Mouse (Mus musculus) erythroblast, embryonic 14.5 days (primary cell): ENCODE measurements around the gene Habp2. TPM values are rescaled to one million over a fixed set of nuclear protein-coding genes. Genes with fewer than 3 reads are reported as not detected.

Source experiments
- H3K27me3 ChIP-seq: 2 replicates; pipeline ENCODE4 v1.6.1; 2012; ENCODE audit warnings: inconsistent platforms; ENCODE audit not compliant: control insufficient read depth
- H3K36me3 ChIP-seq: 2 replicates; pipeline ENCODE4 v1.6.1; 2012; ENCODE audit warnings: mild to moderate bottlenecking, inconsistent platforms; ENCODE audit not compliant: control insufficient read depth
- H3K4me1 ChIP-seq: 2 replicates; pipeline ENCODE4 v1.6.1; 2012; ENCODE audit warnings: inconsistent platforms; ENCODE audit not compliant: control insufficient read depth
- H3K4me3 ChIP-seq: replicated peaks from 2 replicates; pipeline ENCODE3; 2012; ENCODE audit warnings: moderate library complexity, mild to moderate bottlenecking, inconsistent platforms
- H3K9me3 ChIP-seq: 2 replicates; pipeline ENCODE4 v1.6.1; 2012; ENCODE audit warnings: low read length, inconsistent platforms, mixed read lengths; ENCODE audit not compliant: control insufficient read depth
- GATA1 ChIP-seq: IDR thresholded peaks from 2 replicates; pipeline ENCODE4 v1.6.1; 2012; ENCODE audit warnings: low read length, inconsistent platforms, mixed read lengths
- TAL1 ChIP-seq: IDR thresholded peaks from 3 replicates; pipeline ENCODE4 v1.6.1; 2012; ENCODE audit warnings: low read length, inconsistent platforms, mixed read lengths
- polyA plus RNA-seq: library from polyadenylated mRNA; stranded (reverse); fragments of >175 nt; gene quantifications from 2 replicates; pipeline ENCODE4 v1.2.3, GENCODE M21; 2012

The Habp2 gene
- polyA plus RNA-seq, 1 experiment: 0.41 TPM

GRCm38 (mm10) chr19:56366168-56366567, 79.2 kb downstream of the Habp2 start:
- Histone ChIP-seq H3K4me3 (no peak overlapping the region), H3K36me3 (no peaks in the 10 kb centered on the region), H3K27me3 (no peaks in the 10 kb centered on the region), H3K4me1 (no peaks in the 10 kb centered on the region), H3K9me3 (no peaks in the 10 kb centered on the region)
- TF ChIP-seq GATA1: no peak
- TF ChIP-seq TAL1: no peak

GRCm38 (mm10) chr19:56366625-56367024, 79.7 kb downstream of the Habp2 start:
- TF ChIP-seq GATA1 (no peak), TAL1 (no peak)
- no peaks in the 10 kb centered on the region for H3K4me1 ChIP-seq
- H3K4me3 ChIP-seq: no peak overlapping the region
- no peaks in the 10 kb centered on the region for H3K9me3 ChIP-seq
- no peaks in the 10 kb centered on the region for H3K36me3 ChIP-seq
- no peaks in the 10 kb centered on the region for H3K27me3 ChIP-seq

- no peaks in the 10 kb centered on the region for H3K9me3 ChIP-seq
- no peaks in the 10 kb centered on the region for H3K27me3 ChIP-seq
- H3K4me3 ChIP-seq: no peak overlapping the region
- no peaks in the 10 kb centered on the region for H3K36me3 ChIP-seq
- no peak for TF ChIP-seq GATA1
- TF ChIP-seq TAL1: no peak
- H3K4me1 ChIP-seq: no peaks in the 10 kb centered on the region
These were observed 80.8 kb downstream of the Habp2 start for GRCm38 (mm10) chr19:56367778-56368177.

- Histone ChIP-seq H3K4me3 (no peak overlapping the region), H3K9me3 (no peaks in the 10 kb centered on the region), H3K36me3 (no peaks in the 10 kb centered on the region), H3K4me1 (no peaks in the 10 kb centered on the region), H3K27me3 (no peaks in the 10 kb centered on the region)
- no peak for TF ChIP-seq GATA1
- TF ChIP-seq TAL1: no peak
These were observed 82.0 kb downstream of the Habp2 start for GRCm38 (mm10) chr19:56368912-56369311.

Other genes starting within 250 kb of the Habp2 start
- gene Nrap, start 102.9 kb downstream of the Habp2 start, polyA plus RNA-seq: 0.01 TPM in 1 of 2 replicates, not detected in the other
- 0.47 and 0.57 TPM in 2 replicates for gene Casp7, start 110.0 kb downstream of the Habp2 start, polyA plus RNA-seq
- not detected in 2 replicates for gene Plekhs1, start 174.5 kb downstream of the Habp2 start, polyA plus RNA-seq